Mouse (Mus musculus): ENCODE data around the gene Tsg101. TPM values are rescaled to one million over a fixed set of nuclear protein-coding genes. Genes with fewer than 3 reads are reported as not detected.

The Tsg101 gene
- polyA plus RNA-seq, 1 experiment from 2014 or later: 204 TPM

Other genes starting within 250 kb of the Tsg101 start
- gene Tph1, start 247.4 kb downstream of the Tsg101 start, polyA plus RNA-seq (2014; fragmentation: Nextera tagmentation; extraction: Ambion mirVana): 0.86 and 1.1 TPM in 2 replicates
- 33.6 and 37.9 TPM in 2 replicates for gene Saal1, start 209.3 kb downstream of the Tsg101 start, polyA plus RNA-seq (2014; fragmentation: Nextera tagmentation; extraction: Ambion mirVana)
- 0.20 TPM in 1 of 2 replicates, not detected in the other for gene Saa3, start 204.3 kb downstream of the Tsg101 start, polyA plus RNA-seq (2014; fragmentation: Nextera tagmentation; extraction: Ambion mirVana)
- gene Saa4, start 187.4 kb downstream of the Tsg101 start, polyA plus RNA-seq (2014; fragmentation: Nextera tagmentation; extraction: Ambion mirVana): not detected in 2 replicates
- 2.3 and 2.6 TPM in 2 replicates for gene Saa1, start 177.0 kb downstream of the Tsg101 start, polyA plus RNA-seq (2014; fragmentation: Nextera tagmentation; extraction: Ambion mirVana)
- 0.74 TPM in 1 of 2 replicates, not detected in the other for gene Saa2, start 168.2 kb downstream of the Tsg101 start, polyA plus RNA-seq (2014; fragmentation: Nextera tagmentation; extraction: Ambion mirVana)
- 11.1 and 25.6 TPM in 2 replicates for gene Hps5, start 123.9 kb downstream of the Tsg101 start, polyA plus RNA-seq (2014; fragmentation: Nextera tagmentation; extraction: Ambion mirVana)
- 37.0 and 43.2 TPM in 2 replicates for gene Gtf2h1, start 123.9 kb downstream of the Tsg101 start, polyA plus RNA-seq (2014; fragmentation: Nextera tagmentation; extraction: Ambion mirVana)
- 1,311 and 1,396 TPM in 2 replicates for gene Ldha, start 78.5 kb downstream of the Tsg101 start, polyA plus RNA-seq (2014; fragmentation: Nextera tagmentation; extraction: Ambion mirVana)
- not detected in 2 replicates for gene Ldhc, start 58.8 kb downstream of the Tsg101 start, polyA plus RNA-seq (2014; fragmentation: Nextera tagmentation; extraction: Ambion mirVana)
- gene Uevld, start 38.6 kb upstream of the Tsg101 start, polyA plus RNA-seq (2014; fragmentation: Nextera tagmentation; extraction: Ambion mirVana): 10.1 and 13.6 TPM in 2 replicates
- gene Gm9999, start 63.6 kb upstream of the Tsg101 start, polyA plus RNA-seq (2014; fragmentation: Nextera tagmentation; extraction: Ambion mirVana): not detected in 2 replicates
- gene Spty2d1, start 88.4 kb upstream of the Tsg101 start, polyA plus RNA-seq (2014; fragmentation: Nextera tagmentation; extraction: Ambion mirVana): 9.6 and 15.7 TPM in 2 replicates
- 18.3 and 22.9 TPM in 2 replicates for gene Tmem86a, start 130.6 kb upstream of the Tsg101 start, polyA plus RNA-seq (2014; fragmentation: Nextera tagmentation; extraction: Ambion mirVana)
- gene Ptpn5, start 213.7 kb upstream of the Tsg101 start, polyA plus RNA-seq (2014; fragmentation: Nextera tagmentation; extraction: Ambion mirVana): 0.57 and 0.91 TPM in 2 replicates

Measured in kidney, embryonic 14.5 days (tissue).